Comparison of ENCODE assay signal across 28 mouse cellular contexts in genomic region chr8:6374712-6375111, GRCm38 (mm10).
"Had no signal": no experiment of that assay in that cellular context is flagged by ENCODE, and none has a peak within 500 bp of the region (broad histone marks: within the 10 kb centered on the region; RNA-seq: fewer than 3 reads in every experiment).

No protein-coding gene starts in this region.

- DNase-seq: cerebellum, adult 8-10 months; cerebellum, adult 9-10 months; cerebellum, adult 9-11 months; cerebellum, postnatal 10 days; cerebellum, postnatal 14 days; cerebellum, postnatal 25 days; cerebellum, postnatal 36 days; embryo, embryonic 11 days; forebrain, postnatal 0 days; gastrocnemius, adult 2 months; gastrocnemius, postnatal 10 days; gastrocnemius, postnatal 14 days; gastrocnemius, postnatal 25 days; gastrocnemius, postnatal 36 days; heart, adult 11 months; heart, adult 18-20 months; heart, adult 2 months had no signal

- H3K27ac ChIP-seq: embryonic facial prominence, embryonic 10.5 days; embryonic facial prominence, embryonic 12.5 days; embryonic facial prominence, embryonic 13.5 days; embryonic facial prominence, embryonic 15.5 days; forebrain, embryonic 10.5 days; forebrain, embryonic 12.5 days; forebrain, embryonic 13.5 days; forebrain, embryonic 15.5 days; gastrocnemius, adult 2 months; heart, adult 2 months had no signal

- H3K4me3 ChIP-seq: embryonic facial prominence, embryonic 10.5 days; embryonic facial prominence, embryonic 12.5 days; embryonic facial prominence, embryonic 13.5 days; embryonic facial prominence, embryonic 15.5 days; erythroblast, embryonic 14.5 days; forebrain, embryonic 10.5 days; forebrain, embryonic 12.5 days; forebrain, embryonic 13.5 days; forebrain, embryonic 15.5 days; gastrocnemius, adult 2 months; heart, adult 2 months had no signal

- H3K4me1 ChIP-seq: embryonic facial prominence, embryonic 10.5 days; embryonic facial prominence, embryonic 12.5 days; embryonic facial prominence, embryonic 13.5 days; embryonic facial prominence, embryonic 15.5 days; forebrain, embryonic 12.5 days; forebrain, embryonic 13.5 days; forebrain, embryonic 15.5 days had no signal

- ATAC-seq: forebrain, embryonic 13.5 days; forebrain, embryonic 14.5 days; forebrain, embryonic 15.5 days; forebrain, embryonic 16.5 days; forebrain, postnatal 0 days had no signal
